Mouse (Mus musculus): Measurements from ENCODE around the gene Nr1d1. TPM values are rescaled to one million over a fixed set of nuclear protein-coding genes. Genes with fewer than 3 reads are reported as not detected.
A peak's percentile ranks its signal among the peaks of the same experiment; 100 is the strongest.

Gene Nr1d1
- total and polyA plus RNA-seq, 3 experiments, result 2.0 to 5.6 TPM; not detected in 1

DNA sequence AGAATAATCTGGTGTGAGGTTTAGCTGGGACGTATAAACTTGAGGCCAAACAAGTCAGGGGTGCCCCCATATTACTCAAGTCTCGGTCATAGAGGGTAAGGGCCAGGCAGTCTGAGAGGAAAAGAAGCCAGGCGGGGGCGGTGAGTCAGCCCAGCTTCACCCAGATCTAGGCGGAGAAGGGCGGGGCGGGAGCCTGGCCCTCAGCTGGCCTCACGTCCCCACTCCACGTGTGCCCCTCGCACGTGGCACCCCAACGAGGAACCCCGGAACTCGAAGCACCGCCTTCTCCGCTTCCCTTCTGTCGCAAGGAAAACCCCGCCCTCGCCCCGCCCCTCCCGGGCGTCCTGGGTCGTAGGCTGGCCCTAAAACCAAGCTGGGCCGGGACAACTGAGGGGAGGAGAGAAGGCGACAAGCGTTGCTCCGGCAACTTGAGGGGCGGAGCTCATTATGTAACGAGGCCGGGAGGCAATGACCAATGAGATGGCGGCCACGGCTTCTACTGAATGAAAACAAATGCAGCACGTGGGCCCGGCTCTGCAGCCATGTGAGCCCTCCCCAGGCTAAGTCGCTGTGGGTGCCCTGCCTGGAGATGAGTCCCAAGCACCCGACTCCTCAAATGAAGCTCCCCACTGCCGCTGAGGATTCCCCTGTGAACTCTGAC is 1.4 kb downstream of the Nr1d1 start (continued):
- no peak for TF ChIP-seq RCOR1 (IDR thresholded peaks at IDR 0.05; ENCODE audit: low read depth, low read length)
- TF ChIP-seq MAX (IDR thresholded peaks at IDR 0.05; ENCODE audit: low read length), result peak; percentile 99

DNA sequence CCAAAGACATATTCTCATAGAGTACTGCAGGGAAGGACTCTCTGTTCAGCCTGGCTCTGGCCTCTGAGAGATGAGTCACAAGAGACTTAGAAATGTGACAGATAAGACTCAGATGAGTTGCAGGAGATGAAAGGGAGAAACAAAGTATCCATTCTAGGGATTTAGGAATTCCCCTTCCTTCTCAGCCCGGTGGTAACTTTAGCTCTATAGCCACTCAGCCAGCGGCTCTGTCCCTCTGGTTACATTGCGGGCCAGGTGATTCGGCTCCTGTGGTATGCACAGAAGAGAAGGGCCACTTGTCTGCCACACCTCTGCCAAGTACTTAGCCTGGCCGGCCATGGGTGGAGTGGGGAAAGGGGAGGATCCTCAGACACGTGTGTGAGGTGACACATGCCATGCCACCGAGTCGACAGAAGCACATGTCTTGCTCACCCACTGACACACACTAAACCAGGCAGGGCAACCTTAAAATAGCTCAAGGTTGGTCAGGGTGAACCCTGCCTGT is 2.4 kb downstream of the Nr1d1 start:
- no peaks in the 10 kb centered on the region for H3K9me3 ChIP-seq (replicated peaks; ENCODE audit: insufficient read depth, low read length)
- H3K36me3 ChIP-seq (ENCODE audit: control insufficient read depth in 1 of 2, insufficient read depth in 2 of 2, low read length in 2 of 2), result peaks cover 0 to 39% of the 10 kb centered on the region in 2 experiments; a peak in 2 of 4 replicates
- H3K9ac ChIP-seq (ENCODE audit: control insufficient read depth, low read depth, low read length, poor library complexity, severe bottlenecking), result peak overlapping the region; percentile 59
- TF ChIP-seq KAT2A (conservative IDR thresholded peaks at IDR 0.05; ENCODE audit: low read depth, low read length), result no peak
- TF ChIP-seq ETS1 (IDR thresholded peaks at IDR 0.05; ENCODE audit: low read depth, low read length), result peak; percentile 74
- peak; percentile 15; the same call in 1 of the 2 replicates for TF ChIP-seq POLR2AphosphoS5 (IDR thresholded peaks at IDR 0.05; ENCODE audit: borderline replicate concordance, low read depth, low read length)
- TF ChIP-seq TCF12 (IDR thresholded peaks at IDR 0.05; ENCODE audit: low read depth, low read length), result 0 out of 2 replicates have a peak, but pooled peaks have one; percentile 10
- TF ChIP-seq TBP (IDR thresholded peaks at IDR 0.05; ENCODE audit: low read depth, low read length), result peak; percentile 19; the same call in 1 of the 2 replicates
- no peak for TF ChIP-seq SMC3 (IDR thresholded peaks at IDR 0.05; ENCODE audit: low read depth, low read length)
- peak; percentile 63 for TF ChIP-seq SIN3A (IDR thresholded peaks at IDR 0.05; ENCODE audit: low read length)
- no peak for TF ChIP-seq CHD2 (IDR thresholded peaks at IDR 0.05; ENCODE audit: low read length)
- peak; percentile 97 for TF ChIP-seq MXI1 (IDR thresholded peaks at IDR 0.05; ENCODE audit: low read depth, low read length)
- no peak for TF ChIP-seq E2F4 (IDR thresholded peaks at IDR 0.05; ENCODE audit: borderline replicate concordance, low read depth, low read length)
- TF ChIP-seq GATA1 (IDR thresholded peaks at IDR 0.05; ENCODE audit: low read depth, low read length), result peak; percentile 79
- peak; percentile 85; the same call in 1 of the 2 replicates for TF ChIP-seq JUND (IDR thresholded peaks at IDR 0.05; ENCODE audit: low read depth, low read length)
- TF ChIP-seq MAX (IDR thresholded peaks at IDR 0.05; ENCODE audit: low read length), result peak; percentile 98
- TF ChIP-seq EP300 (IDR thresholded peaks at IDR 0.05; ENCODE audit: low read depth in 1 of 2, low read length in 2 of 2), result peak; percentile 23 to 56; a peak in 2 of 4 replicates
- no peak for TF ChIP-seq RAD21 (IDR thresholded peaks at IDR 0.05; ENCODE audit: low read depth, low read length)
- 0 out of 2 replicates have a peak, but pooled peaks have one; percentile 18 for TF ChIP-seq POLR2AphosphoS2 (IDR thresholded peaks at IDR 0.05; ENCODE audit: low read length)
- TF ChIP-seq MYC (IDR thresholded peaks at IDR 0.05; ENCODE audit: low read depth, low read length), result peak; percentile 99
- TF ChIP-seq USF1 (IDR thresholded peaks at IDR 0.05; ENCODE audit: low read depth, low read length), result peak; percentile 50; the same call in 1 of the 2 replicates
- TF ChIP-seq NRF1 (IDR thresholded peaks at IDR 0.05; ENCODE audit: insufficient read depth, low read depth, low read length, poor library complexity, severe bottlenecking), result no peak
- no peak for TF ChIP-seq ZKSCAN1 (IDR thresholded peaks at IDR 0.05; ENCODE audit: low read depth, low read length)
- TF ChIP-seq USF2 (IDR thresholded peaks at IDR 0.05; ENCODE audit: borderline replicate concordance in 1 of 2, insufficient read depth in 1 of 2, low read depth in 1 of 2, low read length in 2 of 2), result no peak
- peak; percentile 88 for DNase-seq (ENCODE audit: low read depth, low spot score)
- H3K4me1 ChIP-seq (ENCODE audit: control insufficient read depth in 1 of 2, insufficient read depth in 2 of 2, low read length in 2 of 2), result peaks cover 32 to 57% of the 10 kb centered on the region in 2 experiments
- H3K27me3 ChIP-seq (ENCODE audit: control insufficient read depth in 1 of 2, insufficient read depth in 2 of 2, low read length in 2 of 2), result no peaks in the 10 kb centered on the region
- peak overlapping the region; percentile 89 for H3K27ac ChIP-seq (ENCODE audit: control insufficient read depth, low read depth, low read length)
- H3K79me2 ChIP-seq (ENCODE audit: control insufficient read depth, insufficient read depth, low read length, poor library complexity), result no peaks in the 10 kb centered on the region; the same call in 1 of the 2 replicates
- no peak overlapping the region for H3K4me3 ChIP-seq (ENCODE audit: control insufficient read depth in 1 of 2, insufficient read depth in 1 of 2, low read depth in 2 of 2, low read length in 2 of 2)

Data from MEL (cell line).